Mouse (Mus musculus) liver, embryonic 14.5 days (tissue): ENCODE measurements around the gene Ctnnal1.

Experiments
- CTCF ChIP-seq: IDR thresholded peaks from 2 replicates; pipeline ENCODE4 v1.5.1; 2016; ENCODE audit warnings: antibody characterized with exemption, low read depth, control low read depth
- EP300 ChIP-seq: IDR thresholded peaks from 2 replicates; pipeline ENCODE4 v1.6.1; 2016; ENCODE audit warnings: antibody characterized with exemption, low read depth

GRCm38 (mm10) chr4:56791373-56791772, 73.6 kb downstream of the Ctnnal1 start:
- TF ChIP-seq CTCF (peak; percentile 51), EP300 (no peak)
